Mouse (Mus musculus) forebrain, embryonic 12.5 days (tissue): ENCODE results near the gene Kmt2c. TPM values are rescaled to one million over a fixed set of nuclear protein-coding genes. Genes with fewer than 3 reads are reported as not detected.

Experiments
- ATAC-seq: fragments of 200-750 bp; cut with Nextera tagmentation; 2 replicates; pipeline ENCODE4 v1.8.0; 2017; ENCODE audit warnings: moderate TSS enrichment; ENCODE audit not compliant: low FRiP score
- H3K27ac ChIP-seq: fragments of 300-500 bp; sonication (generic); 2 replicates; pipeline ENCODE4 v1.5.1; 2016; ENCODE audit warnings: mild to moderate bottlenecking
- H3K27me3 ChIP-seq: fragments of 300-500 bp; sonication (generic); 2 replicates; pipeline ENCODE4 v1.6.1; 2016; ENCODE audit warnings: mild to moderate bottlenecking
- H3K36me3 ChIP-seq: fragments of 300-500 bp; sonication (generic); replicated peaks from 2 replicates; pipeline ENCODE4 v1.6.1; 2016; ENCODE audit warnings: mild to moderate bottlenecking
- H3K4me1 ChIP-seq: fragments of 300-500 bp; sonication (generic); 2 replicates; pipeline ENCODE4 v1.6.1; 2016
- H3K4me2 ChIP-seq: fragments of 300-500 bp; sonication (generic); 2 replicates; pipeline ENCODE4 v1.6.1; 2016; ENCODE audit warnings: mild to moderate bottlenecking, moderate library complexity
- H3K4me3 ChIP-seq: fragments of 300-500 bp; sonication (generic); replicated peaks from 2 replicates; pipeline ENCODE4 v1.5.1; 2016; ENCODE audit warnings: mild to moderate bottlenecking
- H3K9ac ChIP-seq: fragments of 300-500 bp; sonication (generic); 2 replicates; pipeline ENCODE4 v1.6.1; 2016; ENCODE audit warnings: mild to moderate bottlenecking
- H3K9me3 ChIP-seq: fragments of 300-500 bp; sonication (generic); 2 replicates; pipeline ENCODE4 v1.6.1; 2016
- WGBS: fragments of 180-500 bp; shearing (Covaris S2); methylation state at CpG from one replicate; pipeline ENCODE4 v1.1.7; 2016; 5-methylcytosine and 5-hydroxymethylcytosine counted together
- polyA plus RNA-seq: library from polyadenylated mRNA; unstranded; fragments of >200 nt; fragmentation: Nextera tagmentation; extraction: Ambion mirVana; gene quantifications from 2 replicates; pipeline ENCODE4 v1.2.1, GENCODE M21; 2016

Kmt2c gene
- polyA plus RNA-seq, 1 experiment from 2014 or later: 29.6 TPM

DNA sequence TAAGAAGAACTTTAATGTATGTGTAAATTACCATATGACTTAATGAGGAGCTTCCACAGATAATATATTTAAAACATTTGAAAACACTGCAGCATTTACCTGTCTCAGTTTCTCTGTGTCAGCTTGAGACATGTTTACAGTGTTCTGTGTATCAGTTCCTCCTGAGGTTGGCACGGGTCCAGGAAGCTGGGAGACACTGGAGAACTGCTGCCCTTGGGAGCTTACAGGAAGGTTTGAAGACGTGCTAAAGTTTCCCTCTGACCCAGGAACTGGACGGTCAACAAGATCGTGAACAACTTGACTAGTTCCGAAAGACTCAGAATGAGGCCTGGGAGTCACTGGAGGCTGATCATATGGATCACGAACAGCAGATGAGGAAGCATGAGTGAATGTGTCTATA lies 184.7 kb downstream of the Kmt2c start:
- H3K27ac ChIP-seq: no peak overlapping the region
- WGBS: 94% methylated on average over 6 of the region's 6 CpGs
- H3K9me3 ChIP-seq: no peaks in the 10 kb centered on the region
- H3K4me2 ChIP-seq: no peak overlapping the region
- no peaks in the 10 kb centered on the region for H3K4me1 ChIP-seq
- H3K4me3 ChIP-seq: no peak overlapping the region
- H3K27me3 ChIP-seq: no peaks in the 10 kb centered on the region
- ATAC-seq: no peak
- peaks cover 59% of the 10 kb centered on the region for H3K36me3 ChIP-seq
- no peak overlapping the region for H3K9ac ChIP-seq

DNA sequence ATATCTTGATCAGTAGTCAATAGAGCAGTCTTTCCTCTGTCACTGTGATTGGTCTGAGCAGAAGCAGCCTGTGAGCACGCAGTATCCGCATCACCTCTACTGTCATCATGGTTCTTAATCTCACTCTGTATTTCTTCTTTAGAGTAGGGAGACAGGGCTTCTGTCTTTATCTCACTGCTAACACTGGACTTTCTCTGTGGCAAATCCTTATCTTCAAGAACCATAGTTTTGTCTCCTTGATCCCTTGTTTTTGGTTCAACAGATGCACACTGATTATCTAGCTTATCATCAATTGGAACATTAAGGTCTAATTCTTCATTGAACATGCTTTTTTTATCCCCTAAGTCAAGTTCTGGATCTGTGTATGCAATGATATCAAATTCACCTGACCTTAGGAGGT lies 188.4 kb downstream of the Kmt2c start:
- Histone ChIP-seq H3K4me2 (no peak overlapping the region), H3K4me1 (no peaks in the 10 kb centered on the region), H3K27ac (no peak overlapping the region), H3K4me3 (no peak overlapping the region), H3K36me3 (peaks cover 53% of the 10 kb centered on the region), H3K9ac (no peak overlapping the region), H3K9me3 (no peaks in the 10 kb centered on the region), H3K27me3 (no peaks in the 10 kb centered on the region)
- no peak for ATAC-seq
- 97% methylated on average over 2 of the region's 2 CpGs for WGBS

DNA sequence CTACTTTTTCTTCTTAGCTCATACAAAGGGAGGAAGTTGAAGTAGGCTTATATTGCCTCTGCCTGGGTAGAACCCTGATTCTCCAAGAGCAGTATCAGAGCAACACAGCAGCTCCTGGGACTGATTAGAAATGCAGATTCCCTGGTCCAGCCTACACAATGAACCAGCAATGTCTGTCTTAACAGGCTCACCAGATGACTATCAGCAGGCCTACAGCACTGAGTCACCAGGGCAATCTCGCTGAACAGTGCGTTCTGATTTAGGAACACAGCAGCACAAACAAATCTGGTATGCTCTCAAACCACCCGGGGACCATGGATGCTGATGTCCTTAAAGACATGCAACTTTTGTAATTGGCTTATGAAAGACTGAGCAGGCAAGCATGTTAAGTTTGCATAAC lies 201.8 kb downstream of the Kmt2c start:
- peaks cover 3% of the 10 kb centered on the region; the same call in 1 of the 2 replicates for H3K4me1 ChIP-seq
- H3K9me3 ChIP-seq: no peaks in the 10 kb centered on the region
- H3K4me3 ChIP-seq: no peak overlapping the region
- no peaks in the 10 kb centered on the region for H3K27me3 ChIP-seq
- no peak overlapping the region for H3K9ac ChIP-seq
- H3K4me2 ChIP-seq: no peak overlapping the region
- ATAC-seq: no peak
- WGBS: 77% methylated on average over 3 of the region's 3 CpGs
- H3K36me3 ChIP-seq: peaks cover 45% of the 10 kb centered on the region
- H3K27ac ChIP-seq: no peak overlapping the region

DNA sequence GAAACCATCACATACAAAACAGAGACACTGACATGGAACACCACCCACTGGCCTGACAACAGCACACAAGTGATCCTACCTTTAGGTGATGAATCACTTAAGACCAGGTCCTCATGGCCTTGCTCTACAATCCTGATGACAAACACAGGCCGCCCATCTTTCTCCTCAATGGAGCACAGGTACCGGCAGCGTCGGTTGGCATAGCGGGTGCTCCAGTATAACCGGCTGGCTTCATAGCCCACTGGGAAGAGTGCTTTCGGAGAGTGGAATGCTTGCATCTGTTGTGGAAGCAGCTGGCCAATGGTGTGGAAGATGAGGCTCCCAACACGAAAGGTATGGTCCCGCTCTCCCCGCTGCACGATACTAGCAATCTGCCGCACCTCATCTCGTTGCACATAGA lies 214.6 kb downstream of the Kmt2c start:
- Histone ChIP-seq H3K4me2 (no peak overlapping the region), H3K36me3 (peaks cover 76% of the 10 kb centered on the region), H3K27me3 (no peaks in the 10 kb centered on the region), H3K9me3 (no peaks in the 10 kb centered on the region), H3K9ac (no peak overlapping the region), H3K4me3 (no peak overlapping the region), H3K27ac (no peak overlapping the region), H3K4me1 (no peaks in the 10 kb centered on the region)
- 96% methylated on average over 13 of the region's 13 CpGs for whole genome bisulfite sequencing
- ATAC-seq: no peak

DNA sequence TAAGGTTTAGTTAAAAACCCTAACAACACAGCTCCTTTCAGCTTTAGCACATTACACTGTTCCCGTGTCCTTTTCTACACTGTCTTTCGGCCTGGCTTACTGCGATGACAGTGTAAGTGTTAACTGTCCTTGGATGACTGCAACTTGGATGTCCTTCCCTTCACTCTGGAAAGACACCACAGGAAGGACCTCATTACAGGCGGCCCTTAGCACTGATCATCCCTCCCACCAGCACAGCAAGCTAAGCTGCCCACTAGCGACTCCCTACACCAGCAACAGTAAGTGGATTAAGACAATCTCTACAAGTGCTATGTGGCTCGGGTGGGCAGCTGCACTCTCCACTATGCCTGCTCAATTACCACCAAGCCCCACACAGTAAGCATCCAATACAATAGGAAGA lies 222.2 kb downstream of the Kmt2c start:
- no peak overlapping the region for H3K4me2 ChIP-seq
- H3K9me3 ChIP-seq: no peaks in the 10 kb centered on the region
- H3K36me3 ChIP-seq: peaks cover 74% of the 10 kb centered on the region
- no peaks in the 10 kb centered on the region for H3K27me3 ChIP-seq
- H3K27ac ChIP-seq: no peak overlapping the region
- H3K4me1 ChIP-seq: no peaks in the 10 kb centered on the region
- H3K9ac ChIP-seq: no peak overlapping the region
- no peak overlapping the region for H3K4me3 ChIP-seq
- ATAC-seq: no peak
- 79% methylated on average over 6 of the region's 6 CpGs for WGBS

DNA sequence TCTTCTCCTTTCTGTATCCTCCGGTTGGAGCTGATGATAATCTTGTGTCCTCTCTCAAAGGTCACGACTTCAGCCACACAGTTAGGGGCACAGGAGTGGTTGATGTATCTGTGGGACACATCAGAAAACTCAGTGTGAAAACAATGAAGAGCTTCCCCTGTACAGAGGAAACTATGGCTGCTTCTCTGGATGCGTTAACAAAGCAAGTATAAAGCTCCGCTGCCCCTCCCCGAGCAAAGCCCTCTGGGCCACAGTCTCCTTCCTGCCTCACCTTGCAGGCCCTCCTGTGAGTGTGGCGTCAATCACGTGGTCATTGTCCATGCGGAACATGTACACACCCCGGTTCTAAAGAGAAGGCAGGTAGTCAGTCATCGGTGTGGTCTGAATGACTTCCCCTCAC lies 223.0 kb downstream of the Kmt2c start:
- H3K27ac ChIP-seq: no peak overlapping the region
- H3K27me3 ChIP-seq: no peaks in the 10 kb centered on the region
- H3K36me3 ChIP-seq: peaks cover 72% of the 10 kb centered on the region
- H3K4me2 ChIP-seq: no peak overlapping the region
- no peak overlapping the region for H3K4me3 ChIP-seq
- no peaks in the 10 kb centered on the region for H3K4me1 ChIP-seq
- WGBS: 90% methylated on average over 10 of the region's 10 CpGs
- ATAC-seq: no peak
- no peaks in the 10 kb centered on the region for H3K9me3 ChIP-seq
- H3K9ac ChIP-seq: no peak overlapping the region

DNA sequence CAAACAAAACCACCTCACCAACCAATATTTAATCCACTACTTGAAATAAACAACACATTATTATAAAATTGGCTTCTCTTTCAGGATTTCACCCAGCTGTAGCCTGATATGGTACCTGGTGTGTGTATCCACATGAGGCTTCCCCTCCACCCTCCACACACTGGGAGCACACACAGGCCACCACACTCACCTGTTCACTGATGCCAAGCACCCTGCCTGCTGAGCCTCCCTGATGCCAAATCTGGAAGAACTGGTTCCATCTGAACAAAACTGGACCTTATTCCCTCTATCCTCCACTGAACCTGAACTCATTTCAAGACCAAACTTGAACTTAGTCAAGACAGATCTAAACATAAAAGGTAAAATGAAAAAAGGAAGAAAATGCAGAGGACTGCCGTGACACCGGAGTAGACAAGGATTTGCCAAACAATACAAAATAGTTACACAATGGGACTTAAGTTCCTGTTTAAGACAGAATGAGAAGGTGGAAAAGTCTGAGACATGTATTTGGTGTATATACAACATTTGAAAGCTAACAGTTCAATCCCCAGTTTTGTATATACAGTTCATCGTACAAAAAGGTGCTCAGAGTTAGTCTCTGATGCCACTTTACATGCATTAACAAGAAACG lies 230.2 kb downstream of the Kmt2c start:
- H3K27ac ChIP-seq: no peak overlapping the region
- no peak overlapping the region for H3K4me2 ChIP-seq
- no peak overlapping the region for H3K9ac ChIP-seq
- H3K36me3 ChIP-seq: peaks cover 60% of the 10 kb centered on the region
- H3K4me1 ChIP-seq: no peaks in the 10 kb centered on the region
- WGBS: 93% methylated on average over 4 of the region's 4 CpGs
- ATAC-seq: no peak
- H3K4me3 ChIP-seq: no peak overlapping the region
- no peaks in the 10 kb centered on the region for H3K9me3 ChIP-seq
- no peaks in the 10 kb centered on the region for H3K27me3 ChIP-seq

DNA sequence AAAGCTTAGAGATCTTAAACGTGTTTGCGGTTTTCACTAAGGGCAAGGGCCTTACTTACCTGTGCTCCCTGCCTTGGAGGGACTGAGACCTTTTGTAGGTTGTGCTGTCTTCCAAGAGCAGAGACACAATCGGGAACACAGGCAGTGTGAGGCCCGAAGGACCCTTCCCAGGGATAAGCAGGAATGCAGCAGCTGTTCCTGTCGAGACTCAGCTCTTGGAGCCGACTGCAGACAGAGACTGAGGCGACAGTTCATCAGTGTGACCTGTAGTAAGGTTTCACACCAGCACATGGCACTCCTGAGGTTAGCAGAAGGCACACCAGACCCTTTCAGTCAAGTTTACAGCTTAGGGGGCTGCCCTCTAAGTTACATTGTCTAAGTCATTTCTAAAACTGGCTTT lies 236.3 kb downstream of the Kmt2c start:
- ATAC-seq: no peak
- H3K36me3 ChIP-seq: peaks cover 78% of the 10 kb centered on the region
- WGBS: 95% methylated on average over 7 of the region's 7 CpGs

DNA sequence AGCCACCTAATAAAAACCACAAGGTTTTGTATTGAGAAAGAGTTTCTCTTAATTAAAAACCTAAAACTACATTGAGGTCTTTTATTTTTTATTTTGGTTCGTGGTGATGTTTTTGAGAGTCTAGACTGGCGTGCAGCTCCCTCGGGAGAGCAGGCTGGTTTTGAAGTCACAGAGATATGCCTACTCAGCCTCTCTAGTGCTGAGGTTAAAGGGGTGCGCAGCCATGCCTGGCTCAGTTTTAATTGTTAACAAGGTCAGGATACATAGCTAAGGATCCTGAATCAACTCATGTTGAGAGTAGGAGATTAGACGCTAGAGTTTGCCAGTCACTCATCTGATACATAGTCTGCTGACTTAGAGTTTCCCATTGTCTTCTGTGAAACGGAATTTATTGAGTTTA lies 237.1 kb downstream of the Kmt2c start:
- WGBS: 90% methylated on average over 6 of the region's 6 CpGs
- Histone ChIP-seq H3K27me3 (no peaks in the 10 kb centered on the region), H3K36me3 (peaks cover 75% of the 10 kb centered on the region), H3K27ac (no peak overlapping the region), H3K4me3 (no peak overlapping the region), H3K9ac (no peak overlapping the region), H3K4me1 (no peaks in the 10 kb centered on the region), H3K4me2 (no peak overlapping the region), H3K9me3 (no peaks in the 10 kb centered on the region)
- no peak for ATAC-seq

More for the DNA sequence above, 236.3 kb downstream of the Kmt2c start:
- no peak overlapping the region for H3K4me2 ChIP-seq
- H3K4me1 ChIP-seq: no peaks in the 10 kb centered on the region
- no peak overlapping the region for H3K9ac ChIP-seq
- H3K27me3 ChIP-seq: no peaks in the 10 kb centered on the region
- no peaks in the 10 kb centered on the region for H3K9me3 ChIP-seq
- no peak overlapping the region for H3K27ac ChIP-seq
- no peak overlapping the region for H3K4me3 ChIP-seq

DNA sequence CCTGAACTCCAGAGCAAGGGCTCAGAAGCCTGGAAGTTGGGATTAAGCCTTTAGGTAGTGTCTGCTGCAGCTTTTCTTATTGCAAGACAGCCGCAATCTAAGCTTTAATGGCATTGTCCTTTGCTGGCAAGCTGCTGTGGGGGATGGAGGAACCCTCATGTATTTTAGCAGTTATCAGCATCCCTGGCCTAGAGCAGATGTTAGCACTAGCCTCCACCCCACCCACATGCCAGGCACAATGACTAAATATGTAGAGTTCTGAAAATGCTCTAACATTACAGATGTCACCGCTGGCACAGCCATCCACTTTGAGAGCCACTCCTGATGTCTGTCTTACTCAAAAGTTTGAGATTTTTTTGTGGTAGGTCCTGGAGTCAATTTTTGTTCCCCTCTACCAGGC lies 241.9 kb downstream of the Kmt2c start:
- peaks cover 65% of the 10 kb centered on the region for H3K36me3 ChIP-seq

DNA sequence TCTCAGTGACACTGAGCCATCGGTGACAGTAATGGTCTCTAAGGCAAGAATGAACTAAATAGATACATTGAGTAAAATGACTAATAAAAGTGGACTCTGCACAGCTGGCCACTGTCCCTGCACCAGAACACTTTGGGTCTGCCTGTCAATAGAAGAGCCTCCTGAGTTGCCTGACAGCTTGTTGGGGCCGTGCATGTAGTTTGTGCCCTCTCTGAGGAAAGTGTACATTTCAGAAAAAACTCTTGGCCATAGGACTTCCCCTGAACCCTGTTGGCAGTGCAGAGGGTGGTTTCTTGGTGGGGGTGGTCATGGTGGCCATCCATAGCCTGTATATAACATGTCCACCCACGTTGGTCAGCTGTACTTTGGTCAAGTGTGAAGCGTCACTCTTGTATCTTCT lies 244.1 kb downstream of the Kmt2c start:
- no peak for ATAC-seq
- peaks cover 77% of the 10 kb centered on the region for H3K36me3 ChIP-seq

More for the DNA sequence above, 241.9 kb downstream of the Kmt2c start:
- no peaks in the 10 kb centered on the region for H3K27me3 ChIP-seq
- H3K4me3 ChIP-seq: no peak overlapping the region
- no peak for ATAC-seq
- no peak overlapping the region for H3K4me2 ChIP-seq
- no peak overlapping the region for H3K27ac ChIP-seq
- no peak overlapping the region for H3K9ac ChIP-seq
- no peaks in the 10 kb centered on the region for H3K9me3 ChIP-seq
- 83% methylated on average over 2 of the region's 2 CpGs for WGBS
- H3K4me1 ChIP-seq: no peaks in the 10 kb centered on the region

DNA sequence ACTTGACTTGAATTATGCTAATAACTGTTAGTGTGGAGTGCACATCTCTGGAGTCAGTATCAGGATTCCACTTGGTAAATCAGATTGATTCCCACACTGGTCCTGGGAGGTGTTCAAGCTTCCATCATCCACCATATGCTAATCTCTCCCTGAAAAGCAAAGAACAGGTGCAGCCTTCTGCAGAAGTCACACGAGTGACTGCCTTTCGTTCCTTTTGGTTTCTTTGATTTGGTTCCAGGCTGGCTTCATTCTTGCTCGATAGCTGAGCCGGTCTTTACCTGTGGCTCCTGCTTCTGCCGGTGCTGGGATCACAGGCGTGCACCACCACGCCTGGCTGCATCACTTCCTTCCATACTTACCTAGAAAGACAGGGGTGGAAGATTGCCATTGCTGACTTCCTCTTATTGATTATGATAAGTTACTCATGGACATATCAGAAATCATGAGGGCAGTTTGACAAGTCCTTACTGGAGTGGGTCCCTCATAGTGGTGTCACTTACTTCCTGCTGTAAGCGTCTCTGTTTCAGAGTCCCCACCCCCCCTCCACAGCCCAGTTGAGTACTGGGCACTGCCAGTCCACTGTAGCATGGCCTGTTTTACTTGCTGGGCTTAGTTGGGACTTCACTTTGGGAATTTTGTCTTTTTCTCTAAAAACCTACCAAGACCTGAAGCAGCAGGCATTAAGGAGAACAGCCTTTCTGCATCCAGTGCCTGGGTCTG lies 245.6 kb downstream of the Kmt2c start:
- Histone ChIP-seq H3K9me3 (no peaks in the 10 kb centered on the region), H3K4me3 (no peak overlapping the region), H3K4me2 (no peak overlapping the region), H3K36me3 (peaks cover 62% of the 10 kb centered on the region), H3K27ac (no peak overlapping the region), H3K4me1 (no peaks in the 10 kb centered on the region), H3K27me3 (no peaks in the 10 kb centered on the region), H3K9ac (no peak overlapping the region)
- 93% methylated on average over 8 of the region's 8 CpGs for WGBS
- ATAC-seq: no peak

More for the DNA sequence above, 244.1 kb downstream of the Kmt2c start:
- Histone ChIP-seq H3K4me3 (no peak overlapping the region), H3K27ac (no peak overlapping the region), H3K9ac (no peak overlapping the region), H3K27me3 (no peaks in the 10 kb centered on the region), H3K4me1 (no peaks in the 10 kb centered on the region), H3K9me3 (no peaks in the 10 kb centered on the region), H3K4me2 (no peak overlapping the region)
- WGBS: 92% methylated on average over 4 of the region's 4 CpGs

DNA sequence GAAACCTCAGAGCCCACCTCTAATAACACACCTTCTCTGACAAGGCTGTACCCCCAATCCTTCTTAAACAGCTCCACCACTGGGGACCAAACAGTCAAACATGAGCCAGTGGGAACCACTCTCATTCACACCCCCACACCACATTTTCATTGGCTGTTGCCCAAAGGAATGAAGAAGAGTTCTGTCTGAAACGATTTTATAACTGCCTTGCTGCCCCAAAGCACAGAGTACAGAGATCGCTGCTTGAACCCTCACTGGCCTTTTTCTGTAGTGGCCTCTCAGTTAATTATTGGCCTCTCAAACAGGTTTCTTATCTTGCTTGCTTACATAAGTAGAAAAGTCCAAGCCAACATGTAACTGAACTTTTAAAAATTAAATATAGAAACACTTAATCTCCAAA lies 246.2 kb downstream of the Kmt2c start:
- no peak overlapping the region for H3K27ac ChIP-seq
- H3K9ac ChIP-seq: no peak overlapping the region
- peaks cover 56% of the 10 kb centered on the region for H3K36me3 ChIP-seq
- H3K9me3 ChIP-seq: no peaks in the 10 kb centered on the region
- no peak for ATAC-seq
- H3K27me3 ChIP-seq: no peaks in the 10 kb centered on the region
- no peak overlapping the region for H3K4me2 ChIP-seq
- no peak overlapping the region for H3K4me3 ChIP-seq
- H3K4me1 ChIP-seq: no peaks in the 10 kb centered on the region
- 89% methylated on average over 2 of the region's 2 CpGs for WGBS
